Mouse (Mus musculus) cerebellum, adult 2 months (tissue): ENCODE measurements around the gene Phlpp1.

Source experiments
- CTCF ChIP-seq: fragments of 200-500 bp; IDR thresholded peaks from 2 replicates; pipeline ENCODE4 v1.5.1; 2011; ENCODE audit warnings: low read depth, mild to moderate bottlenecking, control low read depth, low read length, moderate library complexity, borderline replicate concordance; ENCODE audit not compliant: insufficient read depth
- POLR2A ChIP-seq: fragments of 200-500 bp; IDR thresholded peaks from 2 replicates; pipeline ENCODE4 v1.6.1; 2011; ENCODE audit warnings: low read length, control low read depth, borderline replicate concordance; ENCODE audit not compliant: insufficient read depth

- no peak for TF ChIP-seq CTCF
- TF ChIP-seq POLR2A: no peak
These were observed 180.0 kb downstream of the Phlpp1 start for GRCm38 (mm10) chr1:106351512-106351911.
